Mouse (Mus musculus) bone marrow, adult 2 months (tissue): ENCODE results near the gene Bcl11a.

Experiments
- CTCF ChIP-seq: fragments of 200-500 bp; IDR thresholded peaks from 2 replicates; pipeline ENCODE4 v1.5.1; 2011; ENCODE audit warnings: low read length, control low read depth; ENCODE audit not compliant: control insufficient read depth, insufficient read depth
- POLR2A ChIP-seq: fragments of 200-500 bp; IDR thresholded peaks from 2 replicates; pipeline ENCODE4 v1.6.1; 2011; ENCODE audit warnings: low read depth, mild to moderate bottlenecking, control low read depth, low read length, borderline replicate concordance; ENCODE audit not compliant: control insufficient read depth

DNA sequence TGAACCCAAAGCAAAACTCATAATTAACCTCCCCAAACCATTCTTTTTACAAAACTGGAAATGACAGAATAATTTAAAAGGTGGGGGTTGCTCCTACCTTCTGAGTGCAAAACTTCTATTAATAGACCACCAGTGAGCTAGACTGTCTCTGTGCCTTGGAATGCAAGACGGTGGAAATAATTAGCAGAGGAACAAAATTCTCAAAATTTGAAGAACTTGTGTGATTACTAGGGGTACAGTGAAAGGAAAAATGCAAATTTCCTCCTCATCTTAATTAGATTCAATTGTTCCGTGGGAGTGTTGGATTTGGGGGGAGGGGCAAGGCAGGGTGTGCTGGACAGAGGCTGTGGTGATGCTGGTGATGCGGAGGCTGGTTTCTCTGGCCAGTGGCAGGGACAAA is 20.8 kb downstream of the Bcl11a start:
- TF ChIP-seq CTCF, result no peak
- no peak for TF ChIP-seq POLR2A
